Mouse (Mus musculus) kidney, adult 9 months (tissue): ENCODE results near the gene Lmo4.

Experiments used
- DNase-seq: peaks from one replicate; pipeline ENCODE4 v3.0.0; 2022

Lmo4 gene

GRCm38 (mm10) chr3:144203259-144203987 lies 1.6 kb downstream of the Lmo4 start:
- DNase-seq, result peak; percentile 43

DNA sequence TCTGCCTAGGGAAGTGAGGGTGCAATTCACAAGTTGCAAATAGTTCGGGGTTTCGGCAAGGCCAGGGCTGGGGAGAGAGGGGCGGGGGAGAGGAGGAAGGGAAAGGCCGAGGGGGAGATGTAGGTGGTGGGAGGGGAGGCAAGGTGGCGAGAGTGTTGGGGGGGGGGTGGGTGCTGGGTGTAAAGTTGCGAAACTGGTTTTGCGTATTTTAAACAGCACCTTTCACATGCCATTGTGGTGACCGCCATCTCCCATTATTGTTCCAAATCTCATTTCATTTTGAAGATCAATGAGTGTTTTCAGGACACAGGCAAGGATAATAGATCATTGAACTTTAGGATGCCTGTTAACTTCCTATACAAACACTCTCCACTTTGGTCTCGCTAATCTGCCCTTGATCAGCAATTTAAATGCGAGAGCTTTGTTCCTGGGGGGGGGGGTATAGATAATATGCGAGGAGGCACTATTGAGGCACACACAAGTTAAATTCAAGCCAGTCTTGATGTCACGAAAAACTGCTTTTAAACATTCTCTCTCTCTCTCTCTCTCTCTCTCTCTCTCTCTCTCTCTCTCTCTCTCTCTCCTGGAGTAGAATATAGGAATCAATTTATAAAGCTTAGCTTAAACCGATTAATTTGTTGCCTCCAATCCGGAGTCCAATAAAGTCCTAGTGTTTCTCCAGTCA lies 2.3 kb downstream of the Lmo4 start:
- no peak for DNase-seq

DNA sequence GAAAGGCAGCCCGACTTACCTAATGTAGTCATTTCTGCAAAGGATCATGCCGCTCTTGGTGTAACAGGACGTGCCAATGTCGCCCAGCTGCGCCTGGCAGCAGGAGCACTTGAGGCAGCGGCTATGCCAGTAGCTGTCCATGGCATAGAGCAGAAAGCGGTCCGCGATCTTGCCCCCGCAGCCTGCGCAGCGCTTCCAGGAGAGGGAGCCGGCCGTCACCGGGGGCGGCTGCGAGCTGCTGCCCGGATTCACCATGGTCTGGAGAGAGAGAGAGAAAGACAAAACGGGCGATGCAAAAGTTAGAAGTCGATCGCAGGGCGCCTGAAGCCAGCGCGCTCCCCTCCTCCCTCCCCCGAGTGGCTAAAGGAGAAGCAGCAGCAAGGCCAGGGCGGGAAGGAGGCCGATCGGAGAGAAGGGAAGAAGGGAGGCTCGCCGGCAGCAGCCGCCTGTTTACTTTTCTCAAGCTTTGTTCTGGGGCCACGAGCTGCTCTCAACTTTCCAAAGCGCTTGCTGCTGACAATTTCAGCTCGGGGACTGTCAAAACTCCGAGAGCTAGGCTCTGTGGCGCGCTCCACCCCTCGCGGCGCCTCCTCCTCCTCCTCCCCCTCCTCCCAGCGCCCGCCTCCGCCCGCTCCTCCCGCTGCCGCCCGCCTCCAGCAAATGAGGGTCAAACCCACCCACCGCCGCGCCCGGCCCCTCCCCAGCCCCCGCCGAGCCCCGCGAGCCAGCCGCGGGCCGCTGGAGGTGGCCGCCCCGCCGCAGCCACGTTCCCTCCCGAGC lies 3.0 kb downstream of the Lmo4 start:
- peak; percentile 87 for DNase-seq

GRCm38 (mm10) chr3:144185327-144186152 lies 19.5 kb downstream of the Lmo4 start:
- peak; percentile 88 for DNase-seq

DNA sequence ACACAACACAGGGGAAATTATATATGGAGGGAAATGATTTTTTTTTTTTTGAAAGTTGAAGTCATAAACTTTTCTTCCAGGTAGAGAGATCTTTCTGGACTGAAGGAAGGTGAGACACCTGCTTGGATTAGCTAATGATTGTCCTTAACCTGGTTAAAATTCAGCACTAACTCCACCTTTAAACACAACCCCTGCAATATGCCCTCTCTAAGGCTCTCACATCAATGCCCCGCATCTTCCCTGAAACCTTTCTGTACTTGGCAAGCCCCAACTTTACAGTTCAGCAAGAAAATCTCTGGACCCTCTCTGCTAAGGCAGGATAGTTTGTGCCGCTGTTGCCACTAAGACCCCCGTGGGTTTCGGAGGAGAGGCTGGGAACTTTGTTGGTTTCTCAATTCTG lies 20.1 kb downstream of the Lmo4 start:
- peak; percentile 62 for DNase-seq

- DNase-seq, result no peak
These were observed 22.8 kb downstream of the Lmo4 start for GRCm38 (mm10) chr3:144182229-144182628.

DNA sequence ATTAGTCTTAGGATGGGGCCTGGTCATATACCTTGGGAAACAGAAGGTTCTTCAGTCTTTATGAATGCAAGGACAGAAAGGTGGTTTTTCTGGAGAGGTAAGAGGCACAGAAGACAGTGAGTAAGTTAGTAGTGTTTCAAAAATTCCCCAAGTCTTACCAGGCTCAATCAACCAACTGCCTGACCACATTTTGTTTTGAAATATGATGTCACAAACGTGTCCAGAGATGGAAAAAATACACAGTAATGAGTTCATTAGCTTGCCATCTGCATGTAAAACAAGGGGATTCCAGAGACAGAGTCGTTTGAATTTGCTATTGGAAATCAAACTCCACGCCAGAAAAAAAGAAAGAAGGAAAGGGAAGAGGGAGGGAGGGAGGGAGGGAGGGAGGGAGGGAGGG lies 26.1 kb downstream of the Lmo4 start:
- DNase-seq, result no peak

DNA sequence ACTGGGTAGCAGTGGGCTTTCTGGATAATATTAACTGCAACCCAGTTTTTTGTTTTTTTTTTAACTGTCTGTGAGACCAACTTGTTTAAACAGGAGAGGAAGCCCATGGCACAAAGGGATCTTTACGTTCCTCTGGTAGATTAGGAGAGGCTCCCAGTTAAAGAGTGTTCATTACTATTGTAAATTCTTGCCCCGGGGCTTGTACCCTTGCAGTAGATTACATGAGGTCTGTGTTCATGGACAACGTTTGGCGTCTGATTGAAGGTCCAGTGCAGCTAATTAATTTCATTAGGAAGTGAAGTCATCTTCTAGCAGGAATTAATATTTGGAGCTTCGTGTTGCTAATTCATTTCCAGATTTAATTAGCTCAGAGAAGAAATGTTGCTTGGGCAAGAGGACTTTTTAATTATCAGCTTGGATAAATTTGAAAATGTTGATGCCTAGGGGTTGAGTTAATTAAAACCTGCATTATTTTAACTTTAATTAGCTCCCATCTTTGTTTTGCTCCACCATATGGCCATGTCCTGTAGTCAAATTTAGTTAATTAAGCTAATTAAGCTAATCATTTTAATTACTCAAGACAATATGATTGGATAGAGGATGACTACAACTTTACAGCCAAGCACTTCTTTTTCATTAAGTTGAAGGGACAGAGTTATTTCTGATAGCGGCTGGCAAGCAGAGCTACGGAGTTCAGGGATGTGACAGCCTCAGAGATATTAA lies 31.0 kb downstream of the Lmo4 start:
- DNase-seq, result no peak

DNA sequence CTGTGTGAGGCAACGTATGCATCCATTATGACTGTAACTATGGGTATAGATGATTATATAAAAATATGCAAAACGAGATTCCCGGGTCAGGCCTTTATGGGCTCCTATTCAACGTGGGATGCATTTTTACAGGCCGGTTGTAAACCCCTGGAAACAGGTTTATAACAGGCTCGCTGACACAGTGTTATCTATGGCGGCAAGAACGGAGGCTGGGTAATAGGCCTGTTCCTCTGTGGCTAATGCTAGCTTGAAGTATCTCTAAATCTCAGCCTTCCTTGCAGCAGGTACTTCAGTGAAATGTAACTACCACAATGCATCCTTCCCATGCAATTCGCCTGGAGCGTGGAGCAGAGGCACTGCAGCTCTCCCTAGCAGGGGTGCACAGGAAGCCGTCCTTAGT lies 31.9 kb downstream of the Lmo4 start:
- DNase-seq, result no peak

DNA sequence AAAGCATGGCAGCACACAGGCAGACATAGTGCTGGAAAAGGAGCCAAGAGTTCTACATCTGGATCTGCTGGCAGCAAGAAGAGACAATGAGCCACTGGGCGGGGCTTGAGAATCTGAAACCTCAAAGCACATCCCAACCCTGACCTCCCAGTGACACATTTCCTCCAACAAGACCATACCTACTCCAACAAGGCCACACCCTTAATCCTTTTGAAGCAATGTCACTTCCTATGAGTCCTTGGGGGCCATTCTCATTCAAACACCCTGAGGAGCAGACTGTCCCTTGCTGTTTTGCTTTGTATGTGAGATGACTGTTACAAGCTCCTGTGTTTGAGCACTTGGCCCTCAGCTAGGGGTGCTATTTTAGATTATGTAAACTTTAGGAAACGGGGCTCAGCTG lies 33.3 kb downstream of the Lmo4 start:
- no peak for DNase-seq

GRCm38 (mm10) chr3:144170539-144170938 lies 34.5 kb downstream of the Lmo4 start:
- DNase-seq, result no peak

DNA sequence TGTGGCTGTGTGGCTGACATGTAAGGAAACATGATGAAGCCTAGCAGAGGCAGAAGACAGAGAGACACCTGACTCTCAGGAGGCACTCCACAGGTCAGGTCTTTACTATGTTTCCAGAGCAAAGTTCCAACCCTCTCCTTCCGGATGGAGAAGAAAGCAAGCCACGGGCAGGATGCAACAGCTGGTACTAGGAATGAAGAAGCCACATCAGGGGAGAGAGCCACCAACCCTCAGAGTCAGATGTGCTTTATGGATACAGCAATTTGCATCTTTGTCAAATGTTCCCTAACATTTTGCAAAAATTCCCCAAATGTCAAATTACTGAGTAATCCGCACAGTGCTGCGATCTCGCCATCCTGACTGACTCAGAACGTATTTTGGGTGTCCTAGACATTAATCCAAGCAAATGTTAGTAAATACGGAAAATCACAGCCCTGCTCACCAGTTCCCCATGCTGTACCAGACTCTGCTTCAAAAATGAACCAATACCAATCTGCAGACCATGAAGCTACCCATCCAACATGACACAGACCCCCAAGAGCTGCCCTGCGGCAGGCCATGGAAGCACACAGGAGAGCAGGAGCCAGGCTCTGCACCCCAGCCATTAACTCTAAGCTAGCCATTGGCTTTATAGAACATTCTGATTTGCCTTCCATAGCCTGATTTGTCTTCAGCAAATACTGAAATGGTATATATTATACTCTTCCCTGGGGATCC lies 38.4 kb downstream of the Lmo4 start:
- DNase-seq, result no peak

DNA sequence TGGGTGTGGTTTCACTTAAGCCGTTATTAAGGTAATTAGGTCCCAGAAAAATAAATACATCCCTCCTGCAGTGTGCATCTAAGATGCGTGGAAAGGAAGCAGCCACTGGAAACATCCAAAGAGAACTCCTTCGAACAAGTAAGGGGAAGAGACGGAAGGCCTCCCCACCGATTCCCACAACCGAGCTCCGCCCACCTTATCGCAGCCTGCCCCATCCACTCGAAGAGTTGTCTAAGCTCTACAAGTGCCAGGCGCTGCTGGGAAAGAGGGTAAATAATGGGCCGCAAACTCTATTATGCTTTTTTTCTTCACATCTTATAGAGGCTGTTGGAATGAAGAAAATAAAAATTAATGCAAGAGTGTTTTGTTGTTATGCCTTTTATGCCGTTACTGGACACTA lies 39.6 kb downstream of the Lmo4 start:
- DNase-seq, result no peak

GRCm38 (mm10) chr3:144164665-144165385 lies 40.2 kb downstream of the Lmo4 start:
- peak; percentile 86 for DNase-seq

DNA sequence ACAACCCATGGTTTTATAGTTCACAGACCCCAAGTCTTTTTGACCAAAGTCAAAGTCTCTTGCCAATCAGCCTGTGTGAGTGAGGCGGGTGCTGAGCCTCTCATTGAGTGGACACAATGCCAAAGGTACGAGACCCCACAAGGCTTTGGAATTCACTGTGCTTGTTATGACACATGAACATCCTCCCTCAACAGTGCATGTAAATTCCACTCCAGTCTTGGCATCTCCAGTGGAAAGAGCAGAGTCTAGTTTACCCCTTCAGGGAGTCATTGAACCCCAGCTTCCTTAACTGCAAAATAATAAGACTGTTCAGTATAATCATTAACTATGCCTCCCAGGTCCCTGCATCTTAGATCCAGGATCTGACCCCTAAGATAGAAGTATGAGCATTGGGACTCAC lies 41.3 kb downstream of the Lmo4 start:
- peak; percentile 92 for DNase-seq

DNA sequence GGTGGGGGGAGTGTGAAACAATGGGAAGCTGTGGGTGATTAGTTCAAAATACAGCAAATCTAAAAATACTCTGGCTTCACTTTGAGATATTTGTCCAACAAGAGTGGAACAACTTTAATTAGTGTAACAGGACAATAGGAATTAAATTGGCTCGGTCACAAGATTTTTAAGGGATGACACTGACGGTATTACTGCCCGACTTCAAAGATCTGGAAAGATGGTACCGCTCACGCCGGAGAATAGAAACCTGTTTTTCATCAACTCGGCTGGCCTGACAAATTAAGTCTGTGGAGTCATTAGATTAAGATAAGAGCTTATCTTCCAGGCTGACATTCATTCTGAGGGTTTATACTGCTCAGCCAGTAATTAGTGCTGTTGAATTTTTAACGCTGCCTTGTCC lies 42.9 kb downstream of the Lmo4 start:
- no peak for DNase-seq

DNA sequence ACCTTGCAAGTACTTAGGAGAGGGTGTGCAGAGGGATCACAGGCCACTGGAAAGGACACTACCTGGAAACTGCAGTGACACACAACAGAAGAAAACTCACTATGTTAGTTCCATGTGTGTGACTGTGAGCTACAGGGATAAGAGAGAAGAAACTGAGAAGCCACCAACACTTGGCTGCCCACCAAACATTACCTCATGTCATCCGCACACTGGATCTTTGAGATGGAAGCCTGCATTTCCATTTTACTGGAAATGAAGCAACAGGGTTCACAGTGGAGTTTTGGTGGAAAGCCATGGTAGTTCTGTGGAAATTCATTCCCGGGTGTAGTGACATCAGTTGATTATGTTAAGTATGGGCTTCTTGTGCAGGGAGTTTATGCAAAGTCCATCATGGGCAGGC lies 43.8 kb downstream of the Lmo4 start:
- DNase-seq, result no peak

DNA sequence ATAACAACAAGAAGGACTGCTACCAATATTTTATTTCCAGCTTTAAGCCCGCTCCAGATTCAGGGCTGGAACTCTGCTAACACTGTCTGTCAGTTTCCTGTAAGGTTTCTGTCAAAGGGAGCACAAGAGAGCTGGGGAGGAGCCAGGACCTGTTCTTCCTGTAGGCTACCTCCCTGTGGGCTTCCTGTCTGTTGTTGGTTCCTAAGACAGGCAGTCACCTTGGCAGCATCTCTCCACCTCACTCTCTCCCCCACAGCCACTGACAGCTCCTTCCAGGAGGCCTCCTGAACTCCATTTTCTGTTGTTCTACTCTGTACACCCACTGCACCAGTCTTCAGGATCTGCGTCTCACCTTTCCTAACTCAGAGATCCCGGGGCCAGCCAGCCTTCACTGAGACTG lies 49.3 kb downstream of the Lmo4 start:
- no peak for DNase-seq

GRCm38 (mm10) chr3:144153395-144153794 lies 51.6 kb downstream of the Lmo4 start:
- no peak for DNase-seq

GRCm38 (mm10) chr3:144151001-144151400 lies 54.0 kb downstream of the Lmo4 start:
- DNase-seq, result no peak

- DNase-seq, result no peak
These were observed 56.8 kb downstream of the Lmo4 start for GRCm38 (mm10) chr3:144148234-144148633.
